Mouse (Mus musculus): ENCODE measurements at regions not wholly inside any gene's neighbourhood (a gene's known extent, or its start where the extent isn't known, plus 50 kb on each side); places are given as distances from the start of the nearest gene placed in this dataset.
A peak's percentile ranks its signal among the peaks of the same experiment; 100 is the strongest.

DNA sequence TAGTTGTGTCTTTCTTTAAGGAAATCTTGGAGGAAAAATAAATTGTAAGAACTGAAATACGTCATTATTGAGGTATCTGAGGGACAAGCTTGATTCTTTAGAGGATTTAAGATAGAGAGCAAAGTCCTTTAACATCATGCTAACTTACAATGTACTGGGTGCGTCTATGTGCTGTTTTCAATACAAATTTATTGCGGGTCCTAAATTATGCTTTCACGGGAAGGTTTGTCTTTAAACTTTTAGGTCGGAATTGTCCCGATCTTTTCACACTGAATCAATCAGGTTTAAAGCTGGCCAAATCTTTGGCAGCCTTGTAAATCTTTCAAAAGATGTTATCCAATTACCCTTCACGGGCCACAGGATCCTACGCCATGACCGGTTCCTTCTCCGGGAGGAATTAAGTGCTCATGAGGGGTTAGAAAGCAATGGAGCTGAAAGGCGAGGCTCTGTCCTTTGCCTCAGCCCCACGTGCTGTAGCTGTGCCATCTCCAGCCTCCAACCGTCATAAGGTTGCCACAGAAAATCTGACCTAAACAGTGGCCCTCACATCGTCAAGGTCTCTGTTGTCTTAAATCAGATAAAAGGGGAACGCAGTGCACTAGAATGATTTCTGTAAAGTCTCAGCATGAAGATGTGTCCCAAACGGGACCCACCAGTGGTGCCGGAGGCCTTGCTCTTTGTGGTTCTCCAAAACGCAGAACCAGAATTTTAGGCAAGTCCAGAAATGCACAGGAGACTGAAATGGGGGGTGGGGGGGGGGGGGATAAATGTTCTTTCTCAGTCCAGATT is 235.6 kb upstream of the Gpc5 start:
- DNase-seq (ENCODE audit: extremely low spot score, low read depth, low spot score) = peak; percentile 50

DNA sequence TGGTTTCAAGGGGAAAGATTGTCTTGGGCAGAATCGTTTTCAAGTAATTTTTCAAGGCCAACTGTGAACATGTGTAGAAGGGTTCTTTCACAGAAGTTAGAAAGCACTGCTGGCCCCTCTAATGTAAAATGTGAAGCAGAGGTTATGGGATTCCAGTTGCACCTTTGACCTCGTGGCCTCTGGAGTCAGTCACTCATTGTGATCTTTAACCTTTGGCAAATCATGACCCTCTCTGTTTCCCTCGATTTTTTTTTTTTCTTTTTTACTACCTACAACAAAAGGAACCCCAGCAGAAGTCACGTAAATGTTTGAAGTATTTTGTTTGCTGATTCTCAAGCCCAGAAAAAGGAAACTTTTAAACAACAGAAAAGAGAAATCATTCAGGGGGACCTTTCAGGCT is 234.8 kb upstream of the Gpc5 start:
- DNase-seq (ENCODE audit: extremely low spot score, low read depth, low spot score) = peak; percentile 53

DNA sequence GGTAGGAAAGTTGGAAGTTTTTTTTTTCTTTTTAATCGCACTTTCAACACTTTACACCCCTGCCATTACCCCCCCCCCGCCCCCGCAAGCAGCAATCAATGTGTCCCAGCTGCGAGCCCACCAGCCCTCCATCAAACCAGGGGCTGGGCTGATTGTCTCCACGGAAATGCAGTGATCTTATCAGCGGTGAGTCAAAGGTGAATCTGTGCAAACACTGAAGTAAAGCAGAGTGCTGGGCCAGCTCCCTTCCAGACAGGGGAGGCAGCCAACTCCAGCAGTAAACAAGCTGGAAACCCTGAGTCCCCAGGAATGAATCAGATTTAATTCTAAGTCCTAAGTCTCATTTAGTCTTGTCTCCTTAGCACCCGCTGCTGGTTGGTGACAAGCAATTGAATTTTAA is 234.3 kb upstream of the Gpc5 start:
- no peak for DNase-seq (ENCODE audit: extremely low spot score, low read depth, low spot score)

DNA sequence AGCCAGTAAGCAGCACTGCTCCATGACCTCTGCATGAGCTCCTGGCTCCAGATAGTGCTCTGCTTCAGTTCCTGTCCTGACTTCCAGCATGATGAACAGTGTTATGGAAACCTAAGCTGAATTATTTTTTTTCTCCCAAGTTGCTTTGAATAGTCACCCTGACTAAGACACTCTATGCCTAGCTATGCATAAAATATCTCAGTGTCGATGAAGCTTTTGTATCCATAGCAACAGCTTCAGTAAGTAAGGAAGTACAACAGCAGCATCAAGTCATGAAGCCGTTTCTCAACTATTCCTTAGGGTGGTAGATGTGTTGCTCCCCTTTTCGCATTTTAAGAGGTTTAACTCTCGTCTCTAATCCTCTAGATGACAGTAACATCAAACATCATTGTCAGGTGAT is 228.4 kb upstream of the Gpc5 start:
- no peak for DNase-seq (ENCODE audit: extremely low spot score, low read depth, low spot score)

GRCm38 (mm10) chr14:114864102-114864501 is 227.9 kb upstream of the Gpc5 start:
- DNase-seq (ENCODE audit: extremely low spot score, low read depth, low spot score) = no peak

GRCm38 (mm10) chr14:114869233-114869632 is 222.8 kb upstream of the Gpc5 start:
- no peak for DNase-seq (ENCODE audit: extremely low spot score, low read depth, low spot score)

GRCm38 (mm10) chr14:114875101-114875500 is 216.9 kb upstream of the Gpc5 start:
- DNase-seq (ENCODE audit: extremely low spot score, low read depth, low spot score) = no peak

GRCm38 (mm10) chr14:114876427-114876826 is 215.6 kb upstream of the Gpc5 start:
- DNase-seq (ENCODE audit: extremely low spot score, low read depth, low spot score) = no peak

- DNase-seq (ENCODE audit: extremely low spot score, low read depth, low spot score) = peak; percentile 92
Measured at GRCm38 (mm10) chr14:114877477-114877876, 214.5 kb upstream of the Gpc5 start.

DNA sequence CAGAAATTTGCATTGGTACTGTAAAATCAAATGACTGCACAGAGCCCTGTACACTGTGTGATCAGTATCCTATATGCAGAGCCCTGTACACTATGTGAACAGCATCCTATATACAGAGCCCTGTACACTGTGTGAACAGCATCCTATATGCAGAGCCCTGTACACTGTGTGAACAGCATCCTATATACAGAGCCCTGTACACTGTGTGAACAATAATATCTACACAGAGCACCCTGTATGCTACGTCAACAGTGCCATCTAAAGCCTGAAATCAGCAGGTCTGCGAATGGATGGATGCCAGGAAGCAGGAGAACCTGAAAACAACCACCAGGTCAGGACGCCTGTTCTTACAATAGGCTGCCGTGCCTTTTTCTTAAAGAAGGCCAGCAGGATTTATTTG is 211.7 kb upstream of the Gpc5 start:
- DNase-seq (ENCODE audit: extremely low spot score, low read depth, low spot score) = no peak

DNA sequence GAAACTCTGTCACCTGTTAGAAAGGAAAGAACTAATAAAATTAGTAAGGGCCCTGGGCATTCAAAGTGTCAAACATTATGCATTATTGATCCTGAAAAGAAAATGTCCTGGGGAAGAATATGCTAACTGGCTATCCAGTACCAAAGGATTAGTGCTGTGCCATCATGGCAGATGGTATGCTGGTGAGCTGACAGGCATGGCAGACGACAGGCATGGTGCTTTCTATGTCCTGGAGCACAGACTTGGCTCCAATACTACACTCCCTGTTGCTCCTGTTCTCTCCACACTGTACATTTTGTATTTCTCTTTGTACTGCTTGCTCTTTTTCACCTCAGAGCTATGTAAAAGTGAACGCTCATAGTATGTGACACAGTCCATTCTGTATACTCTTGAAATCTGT is 187.9 kb upstream of the Gpc5 start:
- no peak for DNase-seq (ENCODE audit: extremely low spot score, low read depth, low spot score)

- no peak for DNase-seq (ENCODE audit: extremely low spot score, low read depth, low spot score)
Measured at GRCm38 (mm10) chr14:114912271-114912670, 179.7 kb upstream of the Gpc5 start.

DNA sequence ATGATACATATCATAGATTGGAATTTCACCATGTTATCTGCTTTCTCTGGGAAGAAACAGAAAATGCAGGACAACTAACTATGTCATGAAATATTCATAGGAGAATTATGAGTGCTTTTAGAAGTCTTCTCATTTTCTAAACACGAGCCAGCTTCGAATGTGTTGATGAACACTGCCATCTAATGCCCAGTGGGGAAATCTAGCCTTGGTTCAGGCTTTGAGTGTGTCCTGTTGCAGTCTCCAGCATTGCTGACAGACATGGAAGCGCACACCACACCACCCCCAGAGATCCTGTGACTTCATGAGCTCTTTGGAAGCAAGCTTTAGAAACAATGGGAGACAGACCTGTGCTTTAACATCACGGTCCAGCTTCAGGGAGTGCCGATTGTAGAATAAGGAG is 178.8 kb upstream of the Gpc5 start:
- peak; percentile 14 for DNase-seq (ENCODE audit: extremely low spot score, low read depth, low spot score)

GRCm38 (mm10) chr14:114945744-114946143 is 146.3 kb upstream of the Gpc5 start:
- no peak for DNase-seq (ENCODE audit: extremely low spot score, low read depth, low spot score)

DNA sequence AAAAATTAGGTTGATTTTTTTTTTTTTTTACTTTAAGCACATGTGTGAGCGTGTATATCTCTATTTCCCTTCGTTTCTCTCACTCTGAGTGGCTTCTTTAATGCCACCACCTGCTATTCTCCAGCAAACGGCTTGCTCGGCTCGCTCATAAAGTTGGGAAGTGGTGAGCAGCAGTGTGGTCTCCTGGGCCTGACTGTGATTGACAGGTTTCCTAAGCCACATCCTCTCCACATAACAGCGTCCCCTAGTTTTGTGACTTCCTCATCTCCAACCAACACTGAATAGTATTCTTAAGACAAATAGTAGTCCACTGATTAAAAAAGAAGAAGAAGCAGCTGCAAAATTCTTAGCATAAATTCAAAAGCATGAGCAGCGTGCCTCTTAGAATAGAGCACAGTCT is 145.7 kb upstream of the Gpc5 start:
- DNase-seq (ENCODE audit: extremely low spot score, low read depth, low spot score) = no peak

GRCm38 (mm10) chr14:114948341-114949155 is 143.5 kb upstream of the Gpc5 start:
- DNase-seq (ENCODE audit: extremely low spot score, low read depth, low spot score) = no peak

- DNase-seq (ENCODE audit: extremely low spot score, low read depth, low spot score) = no peak
Measured at GRCm38 (mm10) chr14:114949156-114949496, 142.9 kb upstream of the Gpc5 start.

GRCm38 (mm10) chr14:114952280-114952679 is 139.7 kb upstream of the Gpc5 start:
- DNase-seq (ENCODE audit: extremely low spot score, low read depth, low spot score) = peak; percentile 24

GRCm38 (mm10) chr14:114953070-114953665 is 138.8 kb upstream of the Gpc5 start:
- peak; percentile 22 for DNase-seq (ENCODE audit: extremely low spot score, low read depth, low spot score)

- DNase-seq (ENCODE audit: extremely low spot score, low read depth, low spot score) = no peak
Measured at GRCm38 (mm10) chr14:114954287-114954686, 137.7 kb upstream of the Gpc5 start.

GRCm38 (mm10) chr14:114955572-114955971 is 136.4 kb upstream of the Gpc5 start:
- DNase-seq (ENCODE audit: extremely low spot score, low read depth, low spot score) = no peak

- DNase-seq (ENCODE audit: extremely low spot score, low read depth, low spot score) = no peak
Measured at GRCm38 (mm10) chr14:114960273-114960672, 131.7 kb upstream of the Gpc5 start.

All from hindlimb bud, embryonic 11.5 days (tissue).